Mouse (Mus musculus): ENCODE data around the gene Hspb7. TPM values are rescaled to one million over a fixed set of nuclear protein-coding genes. Genes with fewer than 3 reads are reported as not detected.

Gene Hspb7
- 66.3 and 81.8 TPM in 2 replicates for polyA plus RNA-seq (2015; fragmentation: Nextera tagmentation; extraction: Ambion mirVana)

GRCm38 (mm10) chr4:141420192-141420829, at the start of gene Hspb7:
Hspb7 (plus strand) TSS chr4:141420779.

GRCm38 (mm10) chr4:141398545-141398944, 22.0 kb upstream of the Hspb7 start, which contains the start of gene Clcnka:
Clcnka (minus strand) TSS chr4:141398724.

GRCm38 (mm10) chr4:141415924-141416323, 4.7 kb upstream of the Hspb7 start, which contains the start of gene Clcnkb:
Clcnkb (minus strand) TSS chr4:141416014.

GRCm38 (mm10) chr4:141435974-141436373, 15.4 kb downstream of the Hspb7 start, which contains the start of gene Srarp:
Srarp (minus strand) TSS chr4:141436105.

GRCm38 (mm10) chr4:141444451-141445327, 24.1 kb downstream of the Hspb7 start, which contains the start of gene Zbtb17:
Zbtb17 (plus strand) TSS chr4:141444654.

Other genes starting within 250 kb of the Hspb7 start
- gene Rsg1, start 206.8 kb upstream of the Hspb7 start, polyA plus RNA-seq (2015; fragmentation: Nextera tagmentation; extraction: Ambion mirVana) = 1.0 and 1.2 TPM in 2 replicates
- 0.81 and 1.7 TPM in 2 replicates for gene Arhgef19, start 181.3 kb upstream of the Hspb7 start, polyA plus RNA-seq (2015; fragmentation: Nextera tagmentation; extraction: Ambion mirVana)
- 0.54 and 0.99 TPM in 2 replicates for gene Epha2, start 119.5 kb upstream of the Hspb7 start, polyA plus RNA-seq (2015; fragmentation: Nextera tagmentation; extraction: Ambion mirVana)
- gene Fam131c, start 52.6 kb upstream of the Hspb7 start, polyA plus RNA-seq (2015; fragmentation: Nextera tagmentation; extraction: Ambion mirVana) = 0.17 TPM in 1 of 2 replicates, not detected in the other
- gene Clcnka, start 22.1 kb upstream of the Hspb7 start, polyA plus RNA-seq (2015; fragmentation: Nextera tagmentation; extraction: Ambion mirVana) = 0.69 and 1.3 TPM in 2 replicates
- gene Clcnkb, start 4.8 kb upstream of the Hspb7 start, polyA plus RNA-seq (2015; fragmentation: Nextera tagmentation; extraction: Ambion mirVana) = 0.06 TPM in 1 of 2 replicates, not detected in the other
- gene Srarp, start 15.3 kb downstream of the Hspb7 start, polyA plus RNA-seq (2015; fragmentation: Nextera tagmentation; extraction: Ambion mirVana) = not detected in 2 replicates
- gene Zbtb17, start 23.9 kb downstream of the Hspb7 start, polyA plus RNA-seq (2015; fragmentation: Nextera tagmentation; extraction: Ambion mirVana) = 15.5 and 16.1 TPM in 2 replicates
- 2.7 and 3.3 TPM in 2 replicates for gene Spen, start 117.8 kb downstream of the Hspb7 start, polyA plus RNA-seq (2015; fragmentation: Nextera tagmentation; extraction: Ambion mirVana)
- 7.2 and 9.5 TPM in 2 replicates for gene Fblim1, start 185.3 kb downstream of the Hspb7 start, polyA plus RNA-seq (2015; fragmentation: Nextera tagmentation; extraction: Ambion mirVana)
- gene Tmem82, start 197.9 kb downstream of the Hspb7 start, polyA plus RNA-seq (2015; fragmentation: Nextera tagmentation; extraction: Ambion mirVana) = 4.8 and 5.6 TPM in 2 replicates
- 22.5 and 27.9 TPM in 2 replicates for gene Slc25a34, start 203.0 kb downstream of the Hspb7 start, polyA plus RNA-seq (2015; fragmentation: Nextera tagmentation; extraction: Ambion mirVana)
- gene Plekhm2, start 244.1 kb downstream of the Hspb7 start, polyA plus RNA-seq (2015; fragmentation: Nextera tagmentation; extraction: Ambion mirVana) = 4.0 and 4.2 TPM in 2 replicates